Mouse (Mus musculus) naive thymus-derived CD4-positive, alpha-beta T cell, adult 2 months (primary cell): ENCODE measurements around the gene Esr1.

ENCODE experiments used
- DNase-seq: peaks from one replicate; pipeline ENCODE4 v3.0.0-alpha.2; 2011; ENCODE audit warnings: low read depth

Esr1 gene

GRCm38 (mm10) chr10:4838099-4838498 is 226.7 kb downstream of the Esr1 start:
- no peak for DNase-seq

- DNase-seq, result no peak
These were observed 229.6 kb downstream of the Esr1 start for GRCm38 (mm10) chr10:4841039-4841438.

GRCm38 (mm10) chr10:4847523-4847922 is 236.1 kb downstream of the Esr1 start:
- no peak for DNase-seq

- no peak for DNase-seq
These were observed 238.5 kb downstream of the Esr1 start for GRCm38 (mm10) chr10:4849881-4850280.

GRCm38 (mm10) chr10:4875076-4875737 is 263.8 kb downstream of the Esr1 start:
- no peak for DNase-seq

- DNase-seq, result no peak
These were observed 270.0 kb downstream of the Esr1 start for GRCm38 (mm10) chr10:4881391-4881790.

GRCm38 (mm10) chr10:4885506-4885905 is 274.1 kb downstream of the Esr1 start:
- no peak for DNase-seq

GRCm38 (mm10) chr10:4885961-4886360 is 274.6 kb downstream of the Esr1 start:
- DNase-seq, result no peak

GRCm38 (mm10) chr10:4893475-4893874 is 282.1 kb downstream of the Esr1 start:
- DNase-seq, result no peak

- DNase-seq, result no peak
These were observed 286.4 kb downstream of the Esr1 start for GRCm38 (mm10) chr10:4897789-4898188.

GRCm38 (mm10) chr10:4900324-4900723 is 288.9 kb downstream of the Esr1 start:
- peak; percentile 32 for DNase-seq

- DNase-seq, result peak; percentile 11
These were observed 297.9 kb downstream of the Esr1 start for GRCm38 (mm10) chr10:4909271-4909670.

GRCm38 (mm10) chr10:4910451-4910850 is 299.1 kb downstream of the Esr1 start:
- peak; percentile 9 for DNase-seq

GRCm38 (mm10) chr10:4919046-4919445 is 307.7 kb downstream of the Esr1 start:
- DNase-seq, result no peak

GRCm38 (mm10) chr10:4923616-4924015 is 312.2 kb downstream of the Esr1 start:
- DNase-seq, result no peak

GRCm38 (mm10) chr10:4924391-4924790 is 313.0 kb downstream of the Esr1 start:
- DNase-seq, result no peak

- DNase-seq, result no peak
These were observed 331.8 kb downstream of the Esr1 start for GRCm38 (mm10) chr10:4943148-4943547.

- no peak for DNase-seq
These were observed 333.3 kb downstream of the Esr1 start for GRCm38 (mm10) chr10:4944725-4945124.

GRCm38 (mm10) chr10:4965768-4966167 is 354.4 kb downstream of the Esr1 start:
- no peak for DNase-seq

GRCm38 (mm10) chr10:4971156-4971555 is 359.8 kb downstream of the Esr1 start:
- DNase-seq, result no peak

GRCm38 (mm10) chr10:4971586-4971985 is 360.2 kb downstream of the Esr1 start:
- DNase-seq, result no peak

GRCm38 (mm10) chr10:4972026-4972425 is 360.6 kb downstream of the Esr1 start:
- DNase-seq, result no peak

- DNase-seq, result no peak
These were observed 362.9 kb downstream of the Esr1 start for GRCm38 (mm10) chr10:4974246-4974645.

GRCm38 (mm10) chr10:4976557-4976956 is 365.2 kb downstream of the Esr1 start:
- no peak for DNase-seq
